Comparison of ENCODE assay signal across 1 mouse cellular context in the genomic region with DNA sequence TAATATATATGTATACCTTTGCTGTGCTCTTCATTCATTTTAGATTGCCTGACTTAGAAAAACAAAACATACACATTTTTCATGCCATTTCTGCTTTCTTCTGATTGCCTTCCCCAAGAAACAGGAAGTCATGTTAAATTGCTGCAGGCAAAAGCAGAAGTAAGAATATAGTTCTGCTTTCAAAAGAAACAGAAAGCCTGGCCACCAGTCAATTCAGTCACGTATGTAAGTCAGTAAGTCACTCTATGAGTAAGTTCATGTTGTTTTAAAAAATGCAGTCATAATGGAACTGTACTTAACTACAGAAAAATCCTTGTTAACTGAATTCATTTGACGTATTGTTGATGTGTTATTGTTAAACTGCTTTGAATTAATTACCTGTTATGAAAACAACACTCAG.
TF ChIP-seq lines count a peak whose summit lies in the region.

No protein-coding gene starts in this region.

TF ChIP-seq in CH12.LX, 34 proteins besides CTCF, POLR2A, EP300 and RAD21 (continued from another document):
- TF ChIP-seq MAX (IDR thresholded peaks at IDR 0.05; ENCODE audit: low read length), result peak; percentile 62; the same call in 1 of the 2 replicates
- peak; percentile 96 for TF ChIP-seq RCOR1 (conservative IDR thresholded peaks at IDR 0.05; ENCODE audit: low read depth, low read length)
- no peak for TF ChIP-seq GABPA (IDR thresholded peaks at IDR 0.05; ENCODE audit: insufficient replicate concordance, low read depth, low read length)
- no peak for TF ChIP-seq UBTF (IDR thresholded peaks at IDR 0.05; ENCODE audit: low read depth, low read length)
- TF ChIP-seq MXI1 (IDR thresholded peaks at IDR 0.05; ENCODE audit: low read depth, low read length), result no peak
- no peak for TF ChIP-seq POLR2AphosphoS2 (IDR thresholded peaks at IDR 0.05; ENCODE audit: low read depth, low read length)
- peak; percentile 89 for TF ChIP-seq BHLHE40 (IDR thresholded peaks at IDR 0.05; ENCODE audit: low read depth, low read length)
- TF ChIP-seq KAT2A (IDR thresholded peaks at IDR 0.05; ENCODE audit: insufficient replicate concordance, low read length), result no peak
- peak; percentile 80 for TF ChIP-seq SIN3A (IDR thresholded peaks at IDR 0.05; ENCODE audit: low read length)
